Mouse (Mus musculus) erythroblast, embryonic 14.5 days (primary cell): Measurements from ENCODE around the gene Elane. TPM values are rescaled to one million over a fixed set of nuclear protein-coding genes. Genes with fewer than 3 reads are reported as not detected.

Source experiments
- H3K27me3 ChIP-seq: 2 replicates; pipeline ENCODE4 v1.6.1; 2012; ENCODE audit warnings: inconsistent platforms; ENCODE audit not compliant: control insufficient read depth
- H3K36me3 ChIP-seq: 2 replicates; pipeline ENCODE4 v1.6.1; 2012; ENCODE audit warnings: mild to moderate bottlenecking, inconsistent platforms; ENCODE audit not compliant: control insufficient read depth
- H3K4me1 ChIP-seq: 2 replicates; pipeline ENCODE4 v1.6.1; 2012; ENCODE audit warnings: inconsistent platforms; ENCODE audit not compliant: control insufficient read depth
- H3K4me3 ChIP-seq: replicated peaks from 2 replicates; pipeline ENCODE3; 2012; ENCODE audit warnings: moderate library complexity, mild to moderate bottlenecking, inconsistent platforms
- H3K9me3 ChIP-seq: 2 replicates; pipeline ENCODE4 v1.6.1; 2012; ENCODE audit warnings: low read length, inconsistent platforms, mixed read lengths; ENCODE audit not compliant: control insufficient read depth
- GATA1 ChIP-seq: IDR thresholded peaks from 2 replicates; pipeline ENCODE4 v1.6.1; 2012; ENCODE audit warnings: low read length, inconsistent platforms, mixed read lengths
- TAL1 ChIP-seq: IDR thresholded peaks from 3 replicates; pipeline ENCODE4 v1.6.1; 2012; ENCODE audit warnings: low read length, inconsistent platforms, mixed read lengths
- polyA plus RNA-seq: library from polyadenylated mRNA; stranded (reverse); fragments of >175 nt; gene quantifications from 2 replicates; pipeline ENCODE4 v1.2.3, GENCODE M21; 2012

Elane gene
- polyA plus RNA-seq, 1 experiment, result 1.8 TPM

DNA sequence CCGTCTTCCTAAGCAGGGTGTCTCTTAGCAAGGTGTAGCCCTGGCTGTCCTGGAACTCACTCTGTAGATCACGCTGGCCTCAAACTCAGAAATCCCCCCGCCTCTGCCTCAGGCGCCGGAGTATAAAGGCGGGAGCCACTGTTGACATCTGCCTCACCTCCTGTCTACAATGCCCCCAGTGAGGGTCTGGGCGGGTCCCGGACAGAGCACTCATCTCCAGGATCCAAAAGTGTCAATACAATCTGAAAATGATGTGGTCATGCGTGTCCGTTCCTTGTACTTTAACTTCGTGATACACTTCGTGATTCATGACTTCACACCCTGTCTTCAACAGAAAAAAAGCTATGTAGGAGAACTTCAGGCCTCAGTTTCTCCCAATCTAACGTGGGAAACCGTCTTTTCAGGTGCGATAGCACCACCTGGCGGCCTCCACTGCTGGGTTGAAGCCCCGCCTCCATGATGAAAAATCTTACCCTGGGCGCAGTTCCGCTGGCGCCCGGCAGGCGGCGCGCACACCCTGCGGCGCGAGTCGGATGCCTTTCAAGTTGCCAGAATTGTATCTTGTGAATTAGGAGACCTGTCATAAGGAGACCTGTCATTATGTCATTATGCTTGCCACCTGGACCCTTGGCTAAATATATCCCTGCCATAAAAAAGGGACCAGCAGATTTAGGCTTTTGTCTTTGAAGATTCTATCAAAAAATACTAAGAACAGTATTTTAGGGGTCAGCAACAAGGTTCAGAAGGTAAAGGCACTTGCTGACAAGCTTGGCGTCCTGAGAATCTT lies 39.1 kb downstream of the Elane start:
- no peak for TF ChIP-seq GATA1
- Histone ChIP-seq H3K9me3 (peaks cover 15% of the 10 kb centered on the region), H3K4me1 (peaks cover 62% of the 10 kb centered on the region), H3K36me3 (no peaks in the 10 kb centered on the region; the same call in none of the 2 replicates), H3K27me3 (peaks cover 38% of the 10 kb centered on the region), H3K4me3 (peak overlapping the region; percentile 82)

- H3K36me3 ChIP-seq, result peaks cover 7% of the 10 kb centered on the region
- TF ChIP-seq GATA1, result no peak
- TF ChIP-seq TAL1, result no peak
- peaks cover 30% of the 10 kb centered on the region for H3K27me3 ChIP-seq
- peaks cover 58% of the 10 kb centered on the region for H3K4me1 ChIP-seq
- H3K9me3 ChIP-seq, result peaks cover 8% of the 10 kb centered on the region
- peak overlapping the region; percentile 82 for H3K4me3 ChIP-seq
These were observed 39.9 kb downstream of the Elane start for GRCm38 (mm10) chr10:79925785-79926490.

- peaks cover under 1% of the 10 kb centered on the region; the same call in 1 of the 2 replicates for H3K9me3 ChIP-seq
- peak within 1 kb of the TSS; percentile 82 for H3K4me3 ChIP-seq
- H3K4me1 ChIP-seq, result peaks cover 54% of the 10 kb centered on the region
- peaks cover 15% of the 10 kb centered on the region for H3K36me3 ChIP-seq
- peaks cover 23% of the 10 kb centered on the region for H3K27me3 ChIP-seq
- TF ChIP-seq TAL1, result no peak
- TF ChIP-seq GATA1, result no peak
These were observed 40.7 kb downstream of the Elane start, which contains the start of gene Arid3a for GRCm38 (mm10) chr10:79926491-79927323. Arid3a (plus strand) TSS chr10:79927043.

DNA sequence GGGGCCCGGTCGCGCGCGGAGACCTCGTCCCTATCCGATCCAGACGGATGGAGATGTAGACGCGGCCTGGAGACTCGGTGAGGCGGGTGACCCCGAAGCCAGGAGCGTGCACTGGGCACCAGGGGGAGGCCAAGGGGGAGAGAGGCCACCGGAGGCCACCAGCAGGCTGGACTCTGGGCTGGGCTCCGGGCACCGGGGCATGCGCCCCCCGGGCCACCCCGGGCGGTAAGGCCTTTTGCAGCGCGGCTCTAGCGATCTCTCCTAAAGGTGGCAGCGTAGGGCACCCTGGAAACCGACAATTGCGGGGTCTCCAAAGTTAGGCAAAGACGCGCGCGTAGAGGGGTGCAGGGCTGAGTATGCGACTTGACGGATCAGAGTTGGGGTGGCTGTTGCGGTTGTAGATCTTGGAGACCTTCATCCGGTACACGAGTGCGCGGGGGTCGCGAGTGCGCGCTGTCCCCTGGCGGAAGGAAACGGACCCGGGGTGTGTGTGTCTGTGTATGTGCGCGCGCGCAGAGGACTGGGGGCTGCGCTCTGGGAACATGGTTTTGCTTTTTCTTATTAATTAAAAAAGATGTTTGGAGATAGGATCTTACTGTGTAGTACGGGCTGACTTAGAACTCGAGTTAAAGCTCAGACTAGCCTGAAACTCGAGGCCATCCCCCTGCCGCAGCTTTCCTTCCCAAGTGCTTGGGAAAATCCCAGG lies 41.4 kb downstream of the Elane start:
- H3K9me3 ChIP-seq, result no peaks in the 10 kb centered on the region
- H3K4me3 ChIP-seq, result peak overlapping the region; percentile 82
- H3K4me1 ChIP-seq, result peaks cover 53% of the 10 kb centered on the region
- TF ChIP-seq GATA1, result no peak
- no peak for TF ChIP-seq TAL1
- peaks cover 15% of the 10 kb centered on the region for H3K27me3 ChIP-seq
- H3K36me3 ChIP-seq, result peaks cover 22% of the 10 kb centered on the region

DNA sequence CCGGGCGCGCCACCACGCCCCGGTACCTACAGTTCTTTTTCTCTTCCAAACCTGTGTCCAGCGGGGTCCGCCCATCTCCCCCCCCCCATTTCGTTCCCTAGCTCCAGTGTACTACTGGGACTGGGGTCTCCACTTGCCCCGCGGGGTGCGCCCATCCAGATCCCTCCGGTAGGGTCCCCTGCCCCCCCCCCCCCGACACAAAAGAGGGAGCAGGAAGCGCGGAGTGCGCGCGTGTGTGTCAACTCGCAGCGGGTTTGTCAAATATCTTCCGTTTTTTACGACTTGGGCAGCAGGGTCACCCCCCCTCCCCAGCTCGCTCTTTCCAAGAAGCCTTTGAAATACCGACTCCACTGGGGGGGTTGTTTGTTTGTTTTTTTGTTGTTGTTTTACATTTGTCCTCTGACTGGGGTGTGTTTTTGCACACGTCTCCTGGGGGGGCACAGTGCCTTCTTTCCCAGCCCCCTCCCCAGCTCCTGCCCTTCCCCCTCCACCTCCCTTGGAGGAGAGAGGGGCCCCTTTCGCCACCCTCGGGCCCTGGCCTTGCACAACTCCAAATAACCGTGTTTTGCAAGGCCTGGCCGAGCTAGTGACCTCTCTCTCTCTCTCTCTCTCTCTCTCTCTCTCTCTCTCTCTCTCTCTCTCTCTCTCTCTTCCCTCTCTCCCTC lies 42.1 kb downstream of the Elane start:
- Histone ChIP-seq H3K27me3 (peaks cover 8% of the 10 kb centered on the region), H3K36me3 (peaks cover 28% of the 10 kb centered on the region), H3K9me3 (no peaks in the 10 kb centered on the region), H3K4me1 (peaks cover 53% of the 10 kb centered on the region), H3K4me3 (peak overlapping the region; percentile 82)
- TF ChIP-seq TAL1 (no peak), GATA1 (no peak)

DNA sequence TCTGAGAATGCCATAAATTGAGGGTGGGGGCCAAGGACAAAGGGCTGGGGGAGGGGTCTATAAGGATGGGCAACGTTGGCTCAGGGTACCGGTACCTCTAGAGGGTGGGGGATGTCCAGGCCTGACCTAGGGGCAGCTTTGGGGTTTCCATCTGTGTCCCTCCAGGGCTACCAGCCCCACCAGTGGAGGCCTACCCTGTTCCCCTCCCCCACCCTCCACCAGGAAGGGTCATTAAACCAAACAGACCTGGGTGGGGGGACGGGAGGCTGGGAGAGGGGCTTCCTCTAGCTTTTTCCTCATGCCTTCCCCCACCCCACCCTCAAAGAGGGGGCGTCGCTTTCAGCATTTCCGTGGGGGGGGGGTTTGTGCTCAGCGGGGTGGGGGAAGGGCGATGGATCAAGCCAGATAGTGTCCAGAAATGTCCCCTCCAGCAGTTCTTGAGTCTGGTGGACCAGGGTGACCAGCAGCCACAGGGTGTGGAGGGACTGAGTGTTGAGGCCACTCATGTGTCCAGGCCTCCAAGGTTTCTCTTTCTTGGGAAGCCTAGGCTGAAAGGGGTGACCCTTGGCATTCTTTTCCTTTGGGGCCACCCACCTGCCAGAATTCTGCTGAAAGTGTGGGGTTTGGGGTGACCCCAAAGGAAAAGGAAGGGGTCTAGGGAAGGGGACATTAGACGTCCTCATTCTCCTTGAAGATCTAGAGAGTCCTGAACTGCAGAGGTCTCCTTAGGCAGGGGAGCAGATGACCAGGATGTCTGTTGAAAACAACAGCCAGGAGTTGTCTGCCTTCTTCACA lies 43.1 kb downstream of the Elane start:
- Histone ChIP-seq H3K4me1 (peaks cover 56% of the 10 kb centered on the region), H3K27me3 (peaks cover 1% of the 10 kb centered on the region; the same call in 1 of the 2 replicates), H3K9me3 (no peaks in the 10 kb centered on the region), H3K36me3 (peaks cover 36% of the 10 kb centered on the region), H3K4me3 (peak overlapping the region; percentile 39)
- TF ChIP-seq TAL1 (no peak), GATA1 (no peak)

DNA sequence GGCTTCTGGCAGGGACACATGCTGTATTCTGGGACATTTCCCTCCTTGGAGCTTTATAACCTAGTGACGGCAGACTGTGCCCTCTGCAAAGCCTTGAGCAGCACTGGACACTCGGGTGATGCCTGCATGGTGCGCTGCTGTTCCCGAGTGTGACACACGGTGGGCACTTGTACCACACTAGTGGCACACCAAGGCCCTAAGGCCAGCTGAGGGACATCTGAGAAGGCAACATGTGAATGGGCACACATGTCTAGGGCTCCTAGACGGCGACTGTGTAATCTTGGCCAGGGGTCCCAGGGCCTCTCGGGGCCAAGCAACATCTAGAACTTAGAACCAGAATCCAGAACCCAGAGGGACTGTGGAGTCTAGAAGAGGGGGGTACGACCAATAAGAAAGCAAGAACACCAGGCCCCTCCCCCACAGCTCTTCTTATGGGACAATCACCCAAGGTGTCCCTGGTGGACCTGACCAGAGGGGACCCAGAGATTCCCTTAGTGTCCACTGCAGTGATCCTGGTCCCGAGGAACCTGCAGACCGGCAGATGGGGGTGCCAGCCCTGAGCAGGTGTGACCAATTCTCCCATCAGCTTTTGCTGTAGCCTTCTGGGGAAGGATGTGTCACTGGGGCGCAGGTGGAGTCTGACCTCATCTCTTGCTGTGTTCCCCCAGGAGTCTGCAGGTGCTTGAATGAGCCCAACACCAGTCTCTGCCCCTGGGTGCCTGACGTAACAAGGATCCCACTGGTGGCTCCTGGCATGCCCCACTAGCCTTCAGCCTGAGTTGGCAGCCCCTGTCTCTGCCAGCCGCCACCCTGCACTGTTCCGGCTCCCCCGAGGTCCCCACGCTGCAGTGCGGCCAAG lies 44.1 kb downstream of the Elane start:
- no peak for TF ChIP-seq TAL1
- TF ChIP-seq GATA1, result no peak
- Histone ChIP-seq H3K4me3 (peak overlapping the region; percentile 30), H3K4me1 (peaks cover 56% of the 10 kb centered on the region), H3K27me3 (no peaks in the 10 kb centered on the region), H3K9me3 (no peaks in the 10 kb centered on the region), H3K36me3 (peaks cover 41% of the 10 kb centered on the region)
